Mouse (Mus musculus) thymus, adult 2 months (tissue): ENCODE measurements around the gene Ddx20.

Experiments
- CTCF ChIP-seq: fragments of 200-500 bp; IDR thresholded peaks from 2 replicates; pipeline ENCODE4 v1.5.1; 2012; ENCODE audit warnings: mild to moderate bottlenecking, control low read depth, low read length, moderate library complexity, borderline replicate concordance; ENCODE audit not compliant: control insufficient read depth, poor library complexity, insufficient read depth; ENCODE audit errors: extremely low read depth
- POLR2A ChIP-seq: fragments of 200-500 bp; IDR thresholded peaks from 2 replicates; pipeline ENCODE4 v1.6.1; 2012; ENCODE audit warnings: mild to moderate bottlenecking, low read length, control low read depth, moderate library complexity; ENCODE audit not compliant: control insufficient read depth, poor library complexity, insufficient read depth; ENCODE audit errors: extremely low read depth

- TF ChIP-seq POLR2A (no peak), CTCF (no peak)
These were observed 1.2 kb upstream of the Ddx20 start for GRCm38 (mm10) chr3:105688536-105688935.
